Mouse (Mus musculus) lung, adult 2 months (tissue): ENCODE measurements at regions not wholly inside any gene's neighbourhood (a gene's known extent, or its start where the extent isn't known, plus 50 kb on each side); places are given as distances from the start of the nearest gene placed in this dataset.

ENCODE experiments used
- DNase-seq: peaks from one replicate; pipeline ENCODE4 v3.0.0; 2022
- H3K4me1 ChIP-seq: fragments of 200-500 bp; 2 replicates; pipeline ENCODE4 v1.6.1; 2011; ENCODE audit warnings: low read length; ENCODE audit not compliant: control insufficient read depth, insufficient read depth
- H3K4me3 ChIP-seq: fragments of 200-500 bp; replicated peaks from 2 replicates; pipeline ENCODE3; 2011; ENCODE audit warnings: low read depth, mild to moderate bottlenecking, control low read depth, low read length; ENCODE audit errors: extremely low read depth
- CTCF ChIP-seq: fragments of 200-500 bp; IDR thresholded peaks from 2 replicates; pipeline ENCODE4 v1.5.1; 2011; ENCODE audit warnings: mild to moderate bottlenecking, low read length, control low read depth; ENCODE audit not compliant: insufficient read depth
- POLR2A ChIP-seq: fragments of 200-500 bp; IDR thresholded peaks from 2 replicates; pipeline ENCODE4 v1.6.1; 2011; ENCODE audit warnings: low read depth, mild to moderate bottlenecking, control low read depth, low read length, borderline replicate concordance; ENCODE audit errors: extremely low read depth
- WGBS: fragments of 180-500 bp; shearing (Covaris S2); methylation state at CpG from one replicate; pipeline ENCODE4 v1.1.7; 2018; 5-methylcytosine and 5-hydroxymethylcytosine counted together

DNA sequence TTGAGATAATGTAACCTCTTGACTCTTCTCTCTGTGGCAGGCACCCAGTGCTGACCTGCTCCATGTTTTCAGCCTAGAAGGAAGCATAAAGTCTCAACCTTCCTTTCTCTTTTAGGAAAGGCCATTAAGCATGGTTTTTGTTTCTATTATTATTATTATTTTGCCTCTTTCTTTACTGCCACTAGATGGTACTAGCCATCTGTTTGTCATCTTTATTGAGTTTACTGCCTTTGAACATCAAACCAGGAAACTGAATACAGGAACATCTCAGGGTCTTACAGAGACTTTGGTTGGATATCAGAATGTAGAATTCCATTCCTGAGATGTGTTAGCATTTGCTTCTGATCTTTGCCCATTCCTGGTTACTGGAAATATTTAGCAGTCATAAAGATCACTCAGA lies 268.8 kb downstream of the Tm4sf1 start:
- no peak for DNase-seq
- TF ChIP-seq CTCF (no peak), POLR2A (no peak)
- Histone ChIP-seq H3K4me3 (no peak overlapping the region), H3K4me1 (no peaks in the 10 kb centered on the region)

DNA sequence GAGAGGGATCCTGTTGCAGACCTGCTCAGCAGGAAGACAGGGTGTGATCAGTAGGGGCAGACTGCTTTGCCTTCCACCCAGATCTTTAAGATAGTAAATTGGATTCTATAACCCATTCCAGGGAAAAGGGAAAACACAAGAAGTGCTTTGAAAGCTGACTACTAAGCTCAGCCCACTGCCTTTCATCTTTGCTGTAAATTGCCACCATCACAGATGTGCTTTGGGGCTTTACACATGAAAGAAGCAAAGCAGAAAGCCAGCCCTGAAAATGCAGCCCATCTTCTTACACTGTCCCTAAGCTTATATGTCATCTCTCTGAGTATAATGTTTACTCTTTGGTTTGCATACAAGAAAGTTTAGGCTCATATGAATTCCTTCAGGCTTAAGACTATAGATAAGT lies 283.6 kb downstream of the Tm4sf1 start:
- DNase-seq: no peak
- no peak overlapping the region for H3K4me3 ChIP-seq
- TF ChIP-seq CTCF (no peak), POLR2A (no peak)
- H3K4me1 ChIP-seq: no peaks in the 10 kb centered on the region

DNA sequence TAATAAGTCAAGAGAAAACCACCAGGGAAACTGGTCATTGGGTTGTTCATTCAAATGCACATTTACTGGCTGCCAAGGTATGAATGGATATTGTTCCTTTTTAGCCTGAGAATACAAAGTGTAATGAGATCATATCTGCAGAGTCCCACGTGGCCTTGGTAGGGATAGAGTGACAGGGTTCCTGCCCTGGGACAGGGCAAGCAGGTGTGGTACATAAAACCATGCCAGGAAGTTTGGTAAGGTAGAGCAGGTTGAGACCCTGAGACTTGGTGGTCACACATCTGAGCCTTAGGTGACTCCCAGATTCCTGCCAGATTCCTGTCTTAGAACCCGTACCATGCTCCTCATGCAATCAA lies 320.5 kb downstream of the Tm4sf1 start:
- WGBS: 72% methylated on average over 2 of the region's 2 CpGs
- no peak for TF ChIP-seq POLR2A
- no peak for TF ChIP-seq CTCF
- Histone ChIP-seq H3K4me1 (no peaks in the 10 kb centered on the region), H3K4me3 (no peak overlapping the region)
- DNase-seq: no peak

DNA sequence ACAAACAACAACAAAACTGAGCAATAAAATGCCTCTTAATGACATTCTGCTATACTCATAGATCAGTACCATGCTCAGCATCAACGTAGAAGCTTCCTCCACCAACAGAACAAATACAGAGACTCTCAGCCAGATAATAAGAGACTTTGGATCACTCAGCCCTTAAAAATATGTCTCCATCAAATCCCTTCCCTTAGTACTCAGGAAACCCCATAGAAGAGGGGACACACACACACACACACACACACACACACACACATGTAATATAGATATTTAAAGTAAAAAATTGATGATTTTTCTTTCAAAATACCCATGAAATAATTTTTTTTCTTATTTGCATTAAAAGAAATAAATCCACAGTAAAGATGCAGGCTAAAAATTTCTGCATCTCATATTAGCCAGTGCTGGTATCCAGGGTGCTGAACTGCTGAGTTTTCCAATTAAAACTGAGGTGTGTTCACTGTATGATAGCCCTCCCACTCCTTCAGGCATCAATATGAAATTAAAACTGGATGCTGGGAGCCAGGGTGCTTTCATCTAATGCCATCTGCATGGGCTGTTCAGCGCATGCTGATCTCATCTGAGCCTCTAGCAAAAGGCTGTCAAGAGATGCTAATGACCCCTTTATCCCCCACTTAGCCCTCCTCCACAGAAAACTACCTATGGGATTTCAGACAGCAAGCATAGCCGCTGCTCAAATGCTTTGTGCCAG lies 321.0 kb downstream of the Tm4sf1 start:
- 71% methylated on average over 3 of the region's 3 CpGs for WGBS
- Histone ChIP-seq H3K4me1 (no peaks in the 10 kb centered on the region), H3K4me3 (no peak overlapping the region)
- no peak for DNase-seq
- TF ChIP-seq CTCF: no peak

DNA sequence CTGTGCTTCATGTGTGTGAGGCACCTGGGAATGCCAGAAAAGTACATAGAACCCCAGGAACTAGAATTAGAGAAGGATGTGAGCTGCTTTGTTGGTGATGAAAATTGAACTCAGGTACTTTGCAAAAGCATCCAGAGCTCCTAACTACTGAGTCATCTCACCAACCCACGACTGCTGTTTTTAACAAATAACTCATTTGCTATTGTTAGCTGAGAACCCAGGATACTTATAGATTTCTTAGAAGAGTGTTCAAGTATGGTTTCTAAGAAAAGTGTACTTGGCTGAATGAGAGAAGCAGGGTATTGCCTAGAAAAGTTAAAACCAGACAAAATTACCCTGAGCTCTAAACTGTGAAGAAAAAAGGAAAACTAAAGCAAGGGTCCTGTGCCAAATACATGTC lies 335.8 kb downstream of the Tm4sf1 start:
- Histone ChIP-seq H3K4me3 (no peak overlapping the region), H3K4me1 (no peaks in the 10 kb centered on the region)
- DNase-seq: no peak
- 45% methylated on average over 1 of the region's 1 CpGs for WGBS
- TF ChIP-seq POLR2A: no peak
- no peak for TF ChIP-seq CTCF

DNA sequence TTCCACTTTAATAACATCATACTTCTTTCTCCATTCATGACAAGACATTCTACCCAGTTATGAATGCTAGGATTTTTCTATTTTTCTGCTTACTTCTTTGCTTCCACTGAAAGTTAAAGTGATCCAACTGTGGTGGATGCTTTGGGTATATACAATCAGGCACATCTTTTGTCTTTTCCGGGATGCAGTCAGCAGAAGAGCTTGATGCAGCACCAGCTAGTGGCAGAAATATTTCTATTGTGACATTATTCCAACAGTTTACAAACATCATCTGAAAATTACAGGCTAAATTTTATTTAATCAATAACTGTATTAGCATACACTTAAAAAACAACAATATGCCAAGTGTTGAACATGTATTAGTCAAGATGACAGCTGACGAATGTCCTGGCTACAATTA lies 336.3 kb downstream of the Tm4sf1 start:
- 80% methylated on average over 2 of the region's 2 CpGs for WGBS
- TF ChIP-seq POLR2A (no peak), CTCF (no peak)

DNA sequence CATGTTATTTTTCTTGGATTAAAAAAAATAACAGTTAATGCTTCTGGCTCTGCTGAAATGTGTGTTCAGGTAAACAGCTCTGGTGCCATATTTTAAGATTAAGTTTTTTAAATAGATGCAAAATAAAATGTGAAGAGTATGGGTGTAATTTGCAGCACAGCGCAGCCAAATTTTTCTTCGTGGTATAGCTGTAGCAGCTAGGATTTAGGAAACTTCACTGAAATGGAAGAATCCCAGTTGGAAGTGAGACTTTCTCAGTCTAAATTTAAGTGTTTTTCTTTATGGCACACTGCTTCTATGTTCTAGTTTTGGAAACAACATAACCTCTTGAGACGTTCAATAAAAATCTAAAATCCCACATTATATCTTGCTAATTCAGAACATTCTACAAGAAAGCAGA lies 337.6 kb downstream of the Tm4sf1 start:
- TF ChIP-seq CTCF (no peak), POLR2A (no peak)
- no peaks in the 10 kb centered on the region for H3K4me1 ChIP-seq
- DNase-seq: no peak
- 82% methylated on average over 3 of the region's 3 CpGs for WGBS
- H3K4me3 ChIP-seq: no peak overlapping the region

More for the DNA sequence above, 336.3 kb downstream of the Tm4sf1 start:
- Histone ChIP-seq H3K4me3 (no peak overlapping the region), H3K4me1 (no peaks in the 10 kb centered on the region)
- no peak for DNase-seq

DNA sequence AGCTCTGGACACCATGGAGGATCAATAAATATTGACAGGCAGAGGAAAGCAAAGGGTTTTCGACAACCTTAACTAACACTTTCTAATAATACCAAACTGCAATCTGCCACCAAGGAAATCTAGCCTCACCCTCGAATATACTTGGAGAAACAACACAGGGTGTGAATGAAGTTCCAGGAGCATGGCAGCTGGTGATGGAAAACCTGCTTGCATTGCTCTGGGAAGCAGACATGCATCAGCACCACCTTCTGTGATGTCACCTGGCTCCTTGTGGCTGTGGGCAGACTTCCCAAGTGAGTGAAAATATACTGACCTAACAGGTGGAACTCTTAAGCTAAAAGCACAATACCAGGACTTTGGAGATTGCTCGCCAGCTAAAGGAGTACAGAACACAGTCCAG lies 338.5 kb downstream of the Tm4sf1 start:
- Histone ChIP-seq H3K4me3 (no peak overlapping the region), H3K4me1 (no peaks in the 10 kb centered on the region)
- 65% methylated on average over 3 of the region's 3 CpGs for WGBS
- TF ChIP-seq CTCF (no peak), POLR2A (no peak)
- DNase-seq: no peak

DNA sequence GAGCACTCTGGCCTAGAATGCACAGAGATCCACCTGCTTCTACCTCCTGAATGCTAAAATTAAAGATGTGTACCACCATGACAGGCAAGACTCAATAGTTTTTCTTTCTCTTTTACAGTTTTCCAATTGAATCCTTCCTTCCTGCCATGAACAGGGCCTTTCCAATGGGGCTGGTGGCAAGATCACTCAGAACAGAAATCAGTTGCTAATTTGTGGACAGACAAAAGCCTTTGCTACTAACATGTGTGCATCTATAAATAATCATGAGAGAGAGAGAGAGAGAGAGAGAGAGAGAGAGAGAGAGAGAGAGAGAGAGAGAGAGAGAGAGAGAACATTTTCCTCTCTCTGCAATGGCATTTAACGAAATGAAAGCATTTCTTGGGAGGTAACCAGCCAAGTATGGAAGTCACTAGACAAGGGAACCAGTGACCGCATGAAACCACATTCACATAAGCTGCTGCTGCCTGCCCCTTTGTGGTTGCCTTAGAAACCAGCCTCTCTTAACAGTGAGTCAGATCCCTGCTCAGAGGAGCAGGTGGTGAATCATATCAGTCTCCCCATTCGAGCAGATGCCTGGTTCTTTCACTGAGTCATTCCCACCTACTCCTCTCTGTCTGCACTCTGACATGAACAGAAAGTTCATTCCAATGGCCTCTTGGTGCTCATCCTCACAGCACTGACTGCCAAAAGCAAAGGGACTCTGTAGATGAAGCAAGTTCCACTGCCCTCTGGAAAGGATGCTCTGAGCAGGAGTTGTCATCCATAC lies 339.4 kb downstream of the Tm4sf1 start:
- Histone ChIP-seq H3K4me1 (no peaks in the 10 kb centered on the region), H3K4me3 (no peak overlapping the region)
- DNase-seq: no peak
- TF ChIP-seq POLR2A (no peak), CTCF (no peak)
- WGBS: 55% methylated on average over 3 of the region's 3 CpGs

DNA sequence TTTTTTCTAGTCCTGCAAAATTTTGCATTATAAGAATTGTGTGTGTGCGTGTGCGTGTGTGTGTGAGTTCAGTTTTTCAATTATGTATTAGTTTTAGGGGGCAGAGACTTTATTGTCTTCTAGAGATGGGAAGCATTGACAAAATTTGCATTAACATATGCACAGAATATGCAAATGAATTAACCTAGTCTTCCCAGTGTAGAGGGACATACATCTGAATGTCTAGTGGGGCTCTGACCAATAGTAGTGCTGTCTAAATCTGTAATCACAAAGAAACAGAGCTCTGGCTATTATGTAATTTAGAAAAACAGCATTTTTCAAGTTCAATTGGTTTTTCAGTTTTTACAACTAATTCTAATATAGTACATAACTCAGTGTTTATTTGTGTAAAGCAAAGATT lies 344.8 kb downstream of the Tm4sf1 start:
- Histone ChIP-seq H3K4me3 (no peak overlapping the region), H3K4me1 (no peaks in the 10 kb centered on the region)
- no peak for TF ChIP-seq CTCF
- no peak for TF ChIP-seq POLR2A
- DNase-seq: no peak
- WGBS: 95% methylated on average over 2 of the region's 2 CpGs

DNA sequence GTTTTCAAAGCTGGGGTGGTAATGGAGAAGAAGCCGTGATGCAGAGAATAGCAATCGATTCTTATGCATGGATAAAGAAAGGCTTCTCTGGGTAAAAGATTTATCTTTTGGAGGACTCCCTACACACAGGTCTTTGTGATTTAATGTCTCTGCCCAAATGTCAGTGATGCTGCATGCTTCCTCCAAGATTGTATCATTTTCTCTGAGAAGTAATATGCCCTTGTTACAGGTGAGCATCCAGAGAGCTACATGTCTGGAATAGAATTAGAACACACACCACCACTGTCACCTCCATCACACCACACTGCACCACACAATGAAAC lies 346.0 kb downstream of the Tm4sf1 start:
- no peak for DNase-seq
- 87% methylated on average over 2 of the region's 2 CpGs for WGBS

More for the DNA sequence above, 346.0 kb downstream of the Tm4sf1 start:
- Histone ChIP-seq H3K4me1 (no peaks in the 10 kb centered on the region), H3K4me3 (no peak overlapping the region)
- TF ChIP-seq POLR2A (no peak), CTCF (no peak)
